Mouse (Mus musculus) forebrain, embryonic 11.5 days (tissue): ENCODE measurements around the gene P4hb. TPM values are rescaled to one million over a fixed set of nuclear protein-coding genes. Genes with fewer than 3 reads are reported as not detected.
A peak's percentile ranks its signal among the peaks of the same experiment; 100 is the strongest.
"Not testable (repeated sequence)": the region's sequence is repeated elsewhere in the genome, so short reads cannot be mapped to it uniquely, and the experiment has no call there.

Source experiments
- ATAC-seq: fragments of 200-750 bp; cut with Nextera tagmentation; replicated peaks from 2 replicates; pipeline ENCODE4 v1.8.0; 2017; ENCODE audit warnings: moderate TSS enrichment; ENCODE audit not compliant: low FRiP score
- DNase-seq: peaks from one replicate; pipeline ENCODE4 v3.0.0-alpha.2; 2017; ENCODE audit warnings: low spot score
- H3K27ac ChIP-seq: fragments of 300-500 bp; sonication (generic); 2 replicates; pipeline ENCODE4 v1.5.1; 2014; ENCODE audit warnings: low read depth, low read length
- H3K27me3 ChIP-seq: fragments of 300-500 bp; sonication (generic); 2 replicates; pipeline ENCODE4 v1.6.1; 2014; ENCODE audit warnings: mild to moderate bottlenecking, low read length, mixed read lengths; ENCODE audit not compliant: control insufficient read depth, insufficient read depth
- H3K36me3 ChIP-seq: fragments of 300-500 bp; sonication (generic); 2 replicates; pipeline ENCODE4 v1.6.1; 2014; ENCODE audit warnings: mild to moderate bottlenecking, low read length, moderate library complexity, mixed read lengths; ENCODE audit not compliant: control insufficient read depth, insufficient read depth
- H3K4me1 ChIP-seq: fragments of 300-500 bp; sonication (generic); replicated peaks from 2 replicates; pipeline ENCODE4 v1.6.1; 2014; ENCODE audit warnings: low read length, mixed read lengths; ENCODE audit not compliant: control insufficient read depth, insufficient read depth
- H3K4me2 ChIP-seq: fragments of 300-500 bp; sonication (generic); 2 replicates; pipeline ENCODE4 v1.6.1; 2014; ENCODE audit warnings: low read depth, mild to moderate bottlenecking, low read length, moderate library complexity, mixed read lengths; ENCODE audit not compliant: severe bottlenecking
- H3K4me3 ChIP-seq: fragments of 300-500 bp; sonication (generic); 2 replicates; pipeline ENCODE4 v1.5.1; 2014; ENCODE audit warnings: low read depth, low read length
- H3K9ac ChIP-seq: fragments of 300-500 bp; sonication (generic); 2 replicates; pipeline ENCODE4 v1.6.1; 2014; ENCODE audit warnings: low read length
- H3K9me3 ChIP-seq: fragments of 300-500 bp; sonication (generic); 2 replicates; pipeline ENCODE4 v1.6.1; 2016; ENCODE audit warnings: low read length, mixed read lengths; ENCODE audit not compliant: control insufficient read depth
- WGBS: fragments of 180-500 bp; shearing (Covaris S2); extraction: QIAGEN DNeasy Blood & Tissue Kit; methylation state at CpG from one replicate; pipeline ENCODE4 v1.1.7; 2014; 5-methylcytosine and 5-hydroxymethylcytosine counted together
- polyA plus RNA-seq: library from polyadenylated mRNA; unstranded; fragments of >200 nt; fragmentation: Nextera tagmentation; extraction: Ambion mirVana; gene quantifications from 2 replicates; pipeline ENCODE4 v1.2.1, GENCODE M21; 2014

Gene P4hb
- polyA plus RNA-seq, 1 experiment from 2014 or later, result 439 TPM

- ATAC-seq (no peak), DNase-seq (no peak)
- H3K36me3 ChIP-seq, result no peaks in the 10 kb centered on the region
- 55% methylated on average over 9 of the region's 9 CpGs for WGBS
- H3K27me3 ChIP-seq, result no peaks in the 10 kb centered on the region
- no peaks in the 10 kb centered on the region for H3K4me1 ChIP-seq
- H3K4me2 ChIP-seq, result no peak overlapping the region
- H3K27ac ChIP-seq, result no peak overlapping the region
- no peak overlapping the region for H3K4me3 ChIP-seq
- no peaks in the 10 kb centered on the region for H3K9me3 ChIP-seq
- H3K9ac ChIP-seq, result no peak overlapping the region
These were observed 53.3 kb downstream of the P4hb start for GRCm38 (mm10) chr11:120519738-120520137.

GRCm38 (mm10) chr11:120518558-120518957 lies 54.5 kb downstream of the P4hb start:
- Histone ChIP-seq H3K9me3 (no peaks in the 10 kb centered on the region), H3K27ac (no peak overlapping the region), H3K36me3 (no peaks in the 10 kb centered on the region), H3K4me1 (no peaks in the 10 kb centered on the region), H3K9ac (no peak overlapping the region), H3K27me3 (no peaks in the 10 kb centered on the region), H3K4me3 (no peak overlapping the region), H3K4me2 (no peak overlapping the region)
- DNase-seq, result no peak
- whole genome bisulfite sequencing, result 86% methylated on average over 6 of the region's 6 CpGs
- no peak for ATAC-seq

GRCm38 (mm10) chr11:120518027-120518426 lies 55.0 kb downstream of the P4hb start:
- no peak overlapping the region for H3K27ac ChIP-seq
- ATAC-seq (no peak), DNase-seq (no peak)
- H3K4me1 ChIP-seq, result no peaks in the 10 kb centered on the region
- WGBS, result 68% methylated on average over 6 of the region's 6 CpGs
- no peaks in the 10 kb centered on the region for H3K9me3 ChIP-seq
- H3K9ac ChIP-seq, result no peak overlapping the region
- no peak overlapping the region for H3K4me2 ChIP-seq
- no peaks in the 10 kb centered on the region for H3K36me3 ChIP-seq
- H3K4me3 ChIP-seq, result no peak overlapping the region
- no peaks in the 10 kb centered on the region for H3K27me3 ChIP-seq

- no peaks in the 10 kb centered on the region for H3K9me3 ChIP-seq
- WGBS, result 77% methylated on average over 4 of the region's 4 CpGs
- no peak for ATAC-seq
These were observed 55.9 kb downstream of the P4hb start for GRCm38 (mm10) chr11:120517147-120517546.

GRCm38 (mm10) chr11:120515611-120516010 lies 57.4 kb downstream of the P4hb start:
- H3K27me3 ChIP-seq, result no peaks in the 10 kb centered on the region
- no peak overlapping the region for H3K4me3 ChIP-seq
- no peak overlapping the region for H3K4me2 ChIP-seq
- no peak overlapping the region for H3K27ac ChIP-seq
- 0 out of 2 replicates have a peak, but pooled peaks have one; percentile 60 for ATAC-seq
- H3K36me3 ChIP-seq, result no peaks in the 10 kb centered on the region
- WGBS, result 15% methylated on average over 17 of the region's 17 CpGs
- no peak overlapping the region for H3K9ac ChIP-seq
- H3K9me3 ChIP-seq, result no peaks in the 10 kb centered on the region
- DNase-seq, result peak; percentile 94
- peaks cover 2% of the 10 kb centered on the region; the same call in 1 of the 2 replicates for H3K4me1 ChIP-seq

More at GRCm38 (mm10) chr11:120517147-120517546, 55.9 kb downstream of the P4hb start:
- no peak overlapping the region for H3K4me2 ChIP-seq
- H3K4me3 ChIP-seq, result no peak overlapping the region
- no peak overlapping the region for H3K9ac ChIP-seq
- H3K27ac ChIP-seq, result no peak overlapping the region
- no peaks in the 10 kb centered on the region for H3K27me3 ChIP-seq
- no peaks in the 10 kb centered on the region for H3K36me3 ChIP-seq
- no peaks in the 10 kb centered on the region for H3K4me1 ChIP-seq
- no peak for DNase-seq

GRCm38 (mm10) chr11:120514262-120514661 lies 58.8 kb downstream of the P4hb start:
- WGBS, result 96% methylated on average over 2 of the region's 2 CpGs
- not testable (repeated sequence) for ATAC-seq, H3K4me2 ChIP-seq, H3K9ac ChIP-seq, DNase-seq, H3K27ac ChIP-seq, H3K9me3 ChIP-seq, H3K4me1 ChIP-seq, H3K27me3 ChIP-seq, H3K36me3 ChIP-seq, H3K4me3 ChIP-seq

GRCm38 (mm10) chr11:120512790-120513453 lies 60.1 kb downstream of the P4hb start:
- no peak for DNase-seq
- 56% methylated on average over 6 of the region's 6 CpGs for WGBS
- H3K4me3 ChIP-seq, result no peak overlapping the region
- no peaks in the 10 kb centered on the region for H3K36me3 ChIP-seq
- no peaks in the 10 kb centered on the region for H3K27me3 ChIP-seq
- no peak overlapping the region for H3K9ac ChIP-seq
- H3K9me3 ChIP-seq, result no peaks in the 10 kb centered on the region
- ATAC-seq, result no peak
- no peak overlapping the region for H3K4me2 ChIP-seq
- no peak overlapping the region for H3K27ac ChIP-seq
- peaks cover 5% of the 10 kb centered on the region; the same call in 1 of the 2 replicates for H3K4me1 ChIP-seq

- H3K27me3 ChIP-seq, result no peaks in the 10 kb centered on the region
- peak overlapping the region; percentile 42; the same call in 1 of the 2 replicates for H3K4me2 ChIP-seq
- H3K36me3 ChIP-seq, result no peaks in the 10 kb centered on the region
- no peaks in the 10 kb centered on the region for H3K9me3 ChIP-seq
- 4% methylated on average over 16 of the region's 16 CpGs for WGBS
- H3K9ac ChIP-seq, result peak overlapping the region; percentile 57
- 0 out of 2 replicates have a peak overlapping the region, but pooled peaks have one; percentile 3 for H3K4me3 ChIP-seq
- H3K27ac ChIP-seq, result 0 out of 2 replicates have a peak overlapping the region, but pooled peaks have one; percentile 9
- no peak for ATAC-seq
- peak; percentile 57 for DNase-seq
- H3K4me1 ChIP-seq, result peaks cover 5% of the 10 kb centered on the region; the same call in 1 of the 2 replicates
These were observed 62.5 kb downstream of the P4hb start for GRCm38 (mm10) chr11:120510375-120511030.
